Mouse (Mus musculus) midbrain, embryonic 10.5 days (tissue): Measurements from ENCODE around the gene Ovgp1. TPM values are rescaled to one million over a fixed set of nuclear protein-coding genes. Genes with fewer than 3 reads are reported as not detected.
"Not testable (repeated sequence)": the region's sequence is repeated elsewhere in the genome, so short reads cannot be mapped to it uniquely, and the experiment has no call there.

ENCODE experiments used
- DNase-seq: peaks from one replicate; pipeline ENCODE4 v3.0.0-alpha.2; 2017; ENCODE audit warnings: low spot score
- H3K27ac ChIP-seq: fragments of 300-500 bp; sonication (generic); replicated peaks from 2 replicates; pipeline ENCODE4 v1.5.1; 2016; ENCODE audit warnings: mild to moderate bottlenecking
- H3K27me3 ChIP-seq: fragments of 300-500 bp; sonication (generic); 2 replicates; pipeline ENCODE4 v1.6.1; 2016; ENCODE audit warnings: low read depth, mild to moderate bottlenecking; ENCODE audit not compliant: poor library complexity, severe bottlenecking
- H3K36me3 ChIP-seq: fragments of 300-500 bp; sonication (generic); 2 replicates; pipeline ENCODE4 v1.6.1; 2016; ENCODE audit warnings: mild to moderate bottlenecking, moderate library complexity
- H3K4me1 ChIP-seq: fragments of 300-500 bp; sonication (generic); 2 replicates; pipeline ENCODE4 v1.6.1; 2016
- H3K4me3 ChIP-seq: fragments of 300-500 bp; sonication (generic); 2 replicates; pipeline ENCODE4 v1.5.1; 2016; ENCODE audit warnings: mild to moderate bottlenecking, moderate library complexity
- H3K9me3 ChIP-seq: fragments of 300-500 bp; sonication (generic); replicated peaks from 2 replicates; pipeline ENCODE4 v1.6.1; 2016; ENCODE audit warnings: mild to moderate bottlenecking
- whole genome bisulfite sequencing: fragments of 180-500 bp; shearing (Covaris S2); methylation state at CpG from one replicate; pipeline ENCODE4 v1.1.7; 2016; 5-methylcytosine and 5-hydroxymethylcytosine counted together
- polyA plus RNA-seq: library from polyadenylated mRNA; unstranded; fragments of >200 nt; fragmentation: Nextera tagmentation; extraction: Ambion mirVana; gene quantifications from 2 replicates; pipeline ENCODE4 v1.2.1, GENCODE M21; 2016

The Ovgp1 gene
- polyA plus RNA-seq, 1 experiment from 2014 or later = 2.0 TPM

GRCm38 (mm10) chr3:105958204-105958603, 15.3 kb upstream of the Ovgp1 start:
- H3K36me3 ChIP-seq = peaks cover 70% of the 10 kb centered on the region
- H3K4me3 ChIP-seq = peak overlapping the region; percentile 66
- peak overlapping the region; percentile 90 for H3K27ac ChIP-seq
- WGBS = 52% methylated on average over 5 of the region's 5 CpGs
- no peaks in the 10 kb centered on the region for H3K9me3 ChIP-seq
- H3K4me1 ChIP-seq = peaks cover 26% of the 10 kb centered on the region
- no peak for DNase-seq
- H3K27me3 ChIP-seq = no peaks in the 10 kb centered on the region

DNA sequence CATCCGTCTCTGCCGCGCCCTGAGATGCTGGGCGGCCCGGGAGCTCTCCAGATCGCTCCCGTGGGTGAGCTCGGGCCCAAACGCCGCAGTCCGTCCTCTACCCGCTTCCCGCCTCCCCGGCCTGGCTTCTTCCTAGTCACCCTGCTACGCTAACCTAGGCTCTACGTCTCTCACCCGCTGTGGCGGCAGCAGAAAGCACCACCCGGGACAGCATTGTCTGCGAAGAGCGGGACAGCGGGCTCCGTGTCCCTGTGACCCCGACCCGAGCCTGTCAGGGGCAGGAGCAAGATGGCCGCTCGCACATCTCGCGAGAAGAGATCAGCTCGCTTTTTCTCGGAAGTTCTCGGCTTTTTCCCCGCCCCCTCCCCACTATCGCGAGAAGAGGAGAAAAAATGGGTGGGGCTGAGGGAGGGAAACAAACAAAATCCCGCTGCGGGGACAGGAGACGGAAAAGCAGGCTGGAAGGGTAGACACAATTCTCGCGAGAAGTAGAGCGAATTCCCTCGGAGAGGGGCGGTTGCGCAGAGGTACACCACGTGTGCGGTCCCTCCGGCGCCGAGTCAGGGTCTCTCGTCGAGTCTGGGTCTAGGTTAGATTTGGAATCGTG, 14.4 kb upstream of the Ovgp1 start, which contains the start of gene Wdr77:
Gene Wdr77, plus strand, starts transcription at position 396 of the 607 bp plus-strand sequence.
- no peaks in the 10 kb centered on the region for H3K9me3 ChIP-seq
- H3K27me3 ChIP-seq = no peaks in the 10 kb centered on the region
- peaks cover 70% of the 10 kb centered on the region for H3K36me3 ChIP-seq
- H3K4me3 ChIP-seq = peak within 1 kb of the TSS; percentile 66
- under 1% methylated on average over 52 of the region's 52 CpGs for WGBS
- peak; percentile 99 for DNase-seq
- H3K27ac ChIP-seq = peak within 1 kb of the TSS; percentile 90
- H3K4me1 ChIP-seq = peaks cover 26% of the 10 kb centered on the region

- no peak for DNase-seq
- peak overlapping the region; percentile 90 for H3K27ac ChIP-seq
- peaks cover 26% of the 10 kb centered on the region for H3K4me1 ChIP-seq
- H3K9me3 ChIP-seq = no peaks in the 10 kb centered on the region
- no peaks in the 10 kb centered on the region for H3K27me3 ChIP-seq
- peak overlapping the region; percentile 66 for H3K4me3 ChIP-seq
- H3K36me3 ChIP-seq = peaks cover 70% of the 10 kb centered on the region
- under 1% methylated on average over 26 of the region's 26 CpGs for WGBS
Measured at GRCm38 (mm10) chr3:105959585-105959984, 13.9 kb upstream of the Ovgp1 start.

DNA sequence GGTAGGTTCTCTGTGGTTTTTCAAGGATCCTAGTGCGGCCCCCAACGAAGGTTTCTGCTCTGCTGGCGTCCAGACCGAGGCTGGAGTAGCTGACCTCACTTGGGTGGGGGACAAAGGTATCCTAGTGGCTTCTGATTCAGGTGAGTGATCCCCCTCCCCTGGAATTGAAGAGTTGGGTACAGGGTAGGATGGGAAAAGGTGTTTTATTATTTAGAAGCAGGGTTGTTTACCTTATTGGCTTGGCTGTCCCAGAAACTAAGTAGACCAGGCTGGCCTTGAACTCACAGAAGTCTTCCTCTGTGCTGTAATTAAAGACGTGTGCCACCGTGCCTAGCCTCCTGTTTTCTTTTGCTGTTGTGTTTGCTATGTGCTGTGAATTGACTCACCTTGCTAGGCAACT, 13.5 kb upstream of the Ovgp1 start, which contains the start of gene Atp5f1:
Gene Atp5f1, minus strand, starts transcription at position 101 of the 400 bp plus-strand sequence.
- Histone ChIP-seq H3K4me1 (peaks cover 26% of the 10 kb centered on the region), H3K36me3 (peaks cover 70% of the 10 kb centered on the region), H3K27ac (peak within 1 kb of the TSS; percentile 90), H3K9me3 (no peaks in the 10 kb centered on the region), H3K4me3 (peak within 1 kb of the TSS; percentile 66), H3K27me3 (no peaks in the 10 kb centered on the region)
- 5% methylated on average over 6 of the region's 6 CpGs for WGBS
- no peak for DNase-seq

GRCm38 (mm10) chr3:105960700-105961099, 12.8 kb upstream of the Ovgp1 start:
- Histone ChIP-seq H3K27me3 (no peaks in the 10 kb centered on the region), H3K4me3 (peak overlapping the region; percentile 66), H3K27ac (no peak overlapping the region), H3K36me3 (peaks cover 70% of the 10 kb centered on the region), H3K4me1 (peaks cover 26% of the 10 kb centered on the region), H3K9me3 (no peaks in the 10 kb centered on the region)
- no peak for DNase-seq
- 95% methylated on average over 2 of the region's 2 CpGs for WGBS

- no peak overlapping the region for H3K27ac ChIP-seq
- H3K27me3 ChIP-seq = no peaks in the 10 kb centered on the region
- WGBS = 84% methylated on average over 5 of the region's 5 CpGs
- no peak overlapping the region for H3K4me3 ChIP-seq
- DNase-seq = no peak
- H3K4me1 ChIP-seq = no peaks in the 10 kb centered on the region
- no peaks in the 10 kb centered on the region for H3K9me3 ChIP-seq
- H3K36me3 ChIP-seq = peaks cover 42% of the 10 kb centered on the region
Measured at GRCm38 (mm10) chr3:105971831-105972446, 1.6 kb upstream of the Ovgp1 start.

DNA sequence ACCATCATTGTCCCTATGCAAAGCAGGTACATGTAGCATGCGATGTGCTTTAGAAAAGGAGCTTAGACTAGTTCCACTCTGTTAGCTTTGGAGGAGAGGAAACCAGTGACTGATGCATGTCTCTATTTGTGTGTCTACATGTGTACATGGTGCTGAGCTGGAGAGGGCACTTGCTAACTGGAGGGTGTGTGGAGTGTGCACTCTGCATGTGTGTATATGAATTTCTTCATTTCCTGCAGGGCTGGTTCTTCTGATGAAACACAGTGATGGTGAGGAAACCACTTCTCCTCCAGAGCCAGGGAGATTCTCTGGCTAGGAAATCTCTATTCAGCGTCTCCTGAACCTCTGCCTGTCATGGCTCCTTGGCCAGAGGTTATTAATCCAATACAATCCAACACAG, 663 bp downstream of the Ovgp1 start:
- 86% methylated on average over 2 of the region's 2 CpGs for WGBS
- no peak overlapping the region for H3K27ac ChIP-seq
- H3K4me3 ChIP-seq = no peak overlapping the region
- no peaks in the 10 kb centered on the region for H3K4me1 ChIP-seq
- H3K36me3 ChIP-seq = peaks cover 19% of the 10 kb centered on the region
- no peak for DNase-seq
- H3K9me3 ChIP-seq = no peaks in the 10 kb centered on the region
- no peaks in the 10 kb centered on the region for H3K27me3 ChIP-seq

- not testable (repeated sequence) for H3K27me3 ChIP-seq
- WGBS = 55% methylated on average over 5 of the region's 5 CpGs
Measured at GRCm38 (mm10) chr3:105989611-105990010, 16.1 kb downstream of the Ovgp1 start.

GRCm38 (mm10) chr3:105991653-105992283, 18.3 kb downstream of the Ovgp1 start:
- Histone ChIP-seq H3K36me3 (no peaks in the 10 kb centered on the region), H3K27ac (no peak overlapping the region), H3K27me3 (no peaks in the 10 kb centered on the region), H3K9me3 (no peaks in the 10 kb centered on the region), H3K4me3 (no peak overlapping the region), H3K4me1 (no peaks in the 10 kb centered on the region)
- WGBS = 38% methylated on average over 4 of the region's 4 CpGs
- DNase-seq = peak; percentile 35

More at GRCm38 (mm10) chr3:105989611-105990010, 16.1 kb downstream of the Ovgp1 start:
- H3K9me3 ChIP-seq, DNase-seq, H3K36me3 ChIP-seq, H3K27ac ChIP-seq, H3K4me3 ChIP-seq, H3K4me1 ChIP-seq: not testable (repeated sequence)

GRCm38 (mm10) chr3:105994730-105995129, 21.2 kb downstream of the Ovgp1 start:
- Histone ChIP-seq H3K9me3 (no peaks in the 10 kb centered on the region), H3K27ac (no peak overlapping the region), H3K27me3 (no peaks in the 10 kb centered on the region), H3K4me1 (peaks cover 7% of the 10 kb centered on the region; the same call in 1 of the 2 replicates), H3K36me3 (no peaks in the 10 kb centered on the region), H3K4me3 (no peak overlapping the region)
- WGBS = 84% methylated on average over 2 of the region's 2 CpGs
- no peak for DNase-seq

DNA sequence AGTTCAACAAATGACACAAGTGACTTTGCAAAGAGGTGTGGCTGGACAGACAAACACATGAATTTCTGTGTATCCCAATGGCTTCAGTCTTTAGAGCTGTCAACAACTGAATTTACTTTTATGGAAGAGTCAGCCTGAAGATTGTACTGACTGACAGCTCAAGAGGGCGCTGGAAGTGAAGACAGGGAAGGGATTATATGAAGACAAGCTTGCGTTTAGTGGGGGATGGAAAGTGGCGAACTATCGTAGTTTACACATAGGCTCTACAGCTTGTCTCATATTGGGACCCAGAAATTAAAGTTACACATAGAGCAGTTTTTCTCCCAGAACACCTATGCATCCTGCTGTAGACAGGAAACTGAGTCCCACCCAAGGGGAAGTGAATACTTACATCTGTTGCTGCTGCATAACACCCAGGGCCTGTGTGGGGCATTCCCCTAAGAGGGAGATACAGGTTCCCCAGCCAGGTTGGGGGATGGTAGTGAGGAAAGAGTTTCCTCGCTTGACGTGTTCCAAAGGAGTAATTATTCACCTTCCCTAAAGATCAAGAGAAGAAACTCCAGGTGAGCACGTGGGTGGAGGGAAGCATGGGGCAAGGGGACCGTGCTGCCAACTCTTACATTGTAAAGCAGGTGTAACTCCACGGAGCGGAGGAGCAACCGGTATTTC, 27.3 kb downstream of the Ovgp1 start:
- no peaks in the 10 kb centered on the region for H3K36me3 ChIP-seq
- H3K4me1 ChIP-seq = peaks cover 17% of the 10 kb centered on the region
- peak overlapping the region; percentile 39 for H3K4me3 ChIP-seq
- DNase-seq = peak; percentile 14
- H3K27me3 ChIP-seq = 0 out of 2 replicates have a peak, but pooled peaks cover 3% of the 10 kb centered on the region
- no peaks in the 10 kb centered on the region for H3K9me3 ChIP-seq
- no peak overlapping the region for H3K27ac ChIP-seq
- WGBS = 19% methylated on average over 11 of the region's 11 CpGs

GRCm38 (mm10) chr3:106001416-106002370, 28.2 kb downstream of the Ovgp1 start:
- 23% methylated on average over 17 of the region's 17 CpGs for WGBS
- Histone ChIP-seq H3K4me1 (peaks cover 17% of the 10 kb centered on the region), H3K27ac (no peak overlapping the region), H3K27me3 (0 out of 2 replicates have a peak, but pooled peaks cover 3% of the 10 kb centered on the region), H3K4me3 (peak overlapping the region; percentile 39), H3K9me3 (no peaks in the 10 kb centered on the region), H3K36me3 (no peaks in the 10 kb centered on the region)
- DNase-seq = peak; percentile 76
